Mouse (Mus musculus) monocyte, adult 5-6 weeks (primary cell): ENCODE results near the gene Gpr180. TPM values are rescaled to one million over a fixed set of nuclear protein-coding genes. Genes with fewer than 3 reads are reported as not detected.
"Not testable (repeated sequence)": the region's sequence is repeated elsewhere in the genome, so short reads cannot be mapped to it uniquely, and the experiment has no call there.

ENCODE experiments used
- ATAC-seq: fragments of 153-309, 156-312 bp; replicated peaks from 2 replicates; pipeline ENCODE4 v1.8.0; 2017; ENCODE audit warnings: mild to moderate bottlenecking; ENCODE audit not compliant: low TSS enrichment, insufficient number of reproducible peaks, severe bottlenecking, poor library complexity, low FRiP score
- total RNA-seq: library from RNA; stranded (forward); fragments of 200-1000, 200-491, 200-594 nt; gene quantifications from 3 replicates; pipeline ENCODE4 v1.2.3, GENCODE M21; 2017

Gpr180 gene
- total RNA-seq, result 9.7 to 15.5 TPM (median 11.2 TPM) in 3 replicates

- peak; percentile 86 for ATAC-seq
Measured at GRCm38 (mm10) chr14:118136744-118137452, at the start of gene Gpr180. Gene Gpr180 (plus strand): TSS chr14:118137158.

- peak; percentile 44 for ATAC-seq
Measured at GRCm38 (mm10) chr14:118088437-118089207, 48.3 kb upstream of the Gpr180 start.

GRCm38 (mm10) chr14:118089215-118089805 lies 47.6 kb upstream of the Gpr180 start:
- peak; percentile 60 for ATAC-seq

GRCm38 (mm10) chr14:118089806-118090392 lies 47.1 kb upstream of the Gpr180 start:
- ATAC-seq, result 0 out of 2 replicates have a peak, but pooled peaks have one; percentile 8

DNA sequence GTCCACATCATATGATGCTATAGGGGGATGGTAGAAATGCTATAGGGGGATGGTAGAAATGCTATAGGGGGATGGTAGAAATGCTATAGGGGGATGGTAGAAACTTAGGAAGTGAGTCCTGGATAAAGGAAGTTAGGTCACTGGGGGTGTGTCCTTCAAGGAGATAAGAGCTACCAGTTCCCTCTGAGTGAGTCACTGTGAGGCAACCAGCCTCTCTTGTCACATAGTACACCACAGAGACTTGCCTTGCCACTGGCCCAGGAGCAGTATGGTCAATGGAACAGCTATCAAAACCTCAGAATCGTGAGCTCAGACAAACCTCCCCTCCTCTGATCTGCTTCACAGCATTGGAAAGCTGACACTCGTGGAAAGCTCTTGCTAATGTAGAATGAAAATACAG lies 38.7 kb upstream of the Gpr180 start:
- peak; percentile 76 for ATAC-seq

DNA sequence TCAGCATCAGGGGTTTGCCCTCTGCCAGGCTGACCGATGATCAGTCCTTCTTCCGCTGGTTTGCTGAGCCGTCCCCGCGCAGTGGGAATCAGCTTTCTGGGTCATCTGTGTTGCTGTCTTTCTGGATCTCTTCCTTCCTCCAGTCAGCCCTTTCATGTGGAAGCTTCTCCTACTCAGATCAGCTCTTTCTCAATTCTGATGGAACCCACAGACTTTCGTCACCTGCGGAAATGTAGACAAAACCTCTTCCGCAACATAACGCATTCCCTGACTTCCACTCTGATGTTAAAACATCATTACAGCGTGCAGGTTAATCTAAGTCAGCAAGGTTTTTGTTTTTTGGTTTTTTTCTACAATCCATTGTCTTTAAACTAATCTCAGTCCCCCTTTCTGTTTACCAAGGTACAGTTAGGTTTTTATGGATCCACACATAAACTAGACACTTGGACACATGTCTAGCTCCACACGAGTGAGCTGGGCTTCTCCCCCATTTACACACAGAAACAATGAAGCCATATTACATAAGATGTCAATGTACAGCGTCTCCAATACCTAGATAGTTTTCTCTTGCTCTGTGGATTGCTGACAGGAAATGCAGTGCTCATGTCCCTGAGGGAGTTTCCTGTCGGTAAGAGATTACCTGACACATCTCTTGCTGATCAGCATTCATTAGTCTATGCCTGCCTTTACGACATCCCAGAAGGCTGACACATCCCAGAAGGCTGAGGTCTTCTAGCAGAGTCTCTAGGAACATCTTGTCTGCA lies 35.5 kb upstream of the Gpr180 start:
- no peak for ATAC-seq

DNA sequence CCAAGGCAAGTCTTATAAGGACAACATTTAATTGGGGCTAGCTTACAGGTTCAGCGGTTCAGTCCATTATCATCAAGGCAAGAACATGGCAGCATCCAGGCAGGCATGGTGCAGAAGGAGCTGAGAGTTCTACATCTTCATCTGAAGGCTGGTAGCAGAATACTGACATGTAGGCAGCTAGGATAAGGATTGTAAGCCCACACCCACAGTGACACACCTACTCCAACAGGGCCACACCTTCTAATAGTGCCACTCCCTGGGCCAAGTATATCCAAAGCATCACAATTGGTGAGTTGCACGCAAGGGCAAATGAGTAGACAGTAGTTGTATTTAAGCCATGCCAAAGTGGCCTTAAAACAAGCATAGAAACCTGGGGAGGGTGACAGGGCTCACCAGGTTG lies 29.5 kb upstream of the Gpr180 start:
- ATAC-seq, result not testable (repeated sequence)

GRCm38 (mm10) chr14:118113116-118113515 lies 23.8 kb upstream of the Gpr180 start:
- no peak for ATAC-seq

GRCm38 (mm10) chr14:118124129-118124528 lies 12.8 kb upstream of the Gpr180 start:
- peak; percentile 57; the same call in 1 of the 2 replicates for ATAC-seq

DNA sequence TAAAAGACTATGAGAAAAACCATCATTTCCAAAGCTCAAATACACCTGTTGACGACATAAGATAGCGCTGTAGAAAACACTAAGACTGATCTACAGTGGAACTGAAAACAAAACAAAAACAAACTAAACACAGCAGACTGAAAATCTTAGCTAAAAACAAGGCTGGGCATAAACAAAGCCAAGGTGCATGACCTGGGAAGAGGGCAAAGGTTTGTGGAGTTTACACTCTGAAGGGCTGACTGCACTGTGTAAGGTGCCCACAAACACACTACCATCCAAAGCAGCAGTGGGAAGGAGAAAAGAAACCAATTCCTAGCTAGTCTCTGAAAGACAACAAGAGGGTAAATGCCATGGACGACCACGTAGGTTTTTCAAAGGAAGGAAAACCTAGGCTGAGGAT lies 12.2 kb upstream of the Gpr180 start:
- no peak for ATAC-seq

- ATAC-seq, result no peak
Measured at GRCm38 (mm10) chr14:118126301-118126700, 10.7 kb upstream of the Gpr180 start.

DNA sequence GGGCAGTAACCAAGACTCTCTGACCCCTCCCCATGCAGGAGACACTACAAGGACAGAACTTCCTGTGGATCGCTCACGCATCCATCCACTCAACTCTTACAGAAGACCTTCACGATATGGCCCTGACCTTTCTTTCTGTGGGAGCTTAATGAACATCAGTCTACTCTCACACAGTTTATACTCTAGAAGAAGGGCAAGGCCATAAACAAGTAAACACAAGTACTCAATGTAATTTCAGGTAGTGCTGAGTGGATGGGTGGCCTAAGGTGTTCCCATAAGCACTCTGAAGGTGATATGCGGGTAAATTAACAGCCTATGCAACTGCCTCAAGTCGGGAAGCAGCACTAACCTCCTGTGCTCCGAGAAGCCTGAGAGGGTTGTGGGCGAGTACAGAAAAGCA lies 5.5 kb upstream of the Gpr180 start:
- ATAC-seq, result no peak

DNA sequence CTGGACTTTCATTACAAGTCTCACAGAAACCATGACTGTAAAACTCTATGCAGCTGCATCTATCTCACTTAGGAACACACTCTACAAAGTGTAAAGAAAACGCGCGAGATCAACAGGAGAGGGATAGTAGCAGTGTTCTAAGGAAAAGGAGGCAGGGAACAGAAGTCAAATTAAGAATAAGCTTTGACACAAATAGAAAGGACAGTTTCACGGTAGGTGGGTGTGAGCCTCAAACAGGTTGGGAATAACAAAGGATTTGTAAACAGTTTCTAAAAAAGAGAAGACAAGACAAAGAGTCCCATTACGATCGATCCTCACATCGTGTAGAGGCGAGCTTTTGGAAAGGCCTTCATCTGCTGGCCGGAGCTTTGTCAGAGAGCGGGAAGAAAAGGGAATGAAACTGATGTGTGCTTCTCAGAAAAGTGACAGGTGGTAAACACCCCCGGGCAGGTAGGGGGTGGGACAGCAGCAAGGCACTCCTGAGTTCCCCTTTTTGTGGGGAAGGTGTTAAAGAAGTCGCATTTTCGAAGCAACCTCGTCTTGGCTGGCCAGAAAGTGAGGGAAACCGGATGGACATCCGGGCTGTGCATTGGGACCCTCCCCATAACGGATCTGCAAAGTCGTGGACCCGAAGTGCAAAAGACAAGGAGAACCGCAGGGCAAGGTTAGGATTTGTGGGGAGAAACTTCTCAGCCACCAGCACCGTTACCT lies 4.9 kb upstream of the Gpr180 start:
- ATAC-seq, result 0 out of 2 replicates have a peak, but pooled peaks have one; percentile 0

DNA sequence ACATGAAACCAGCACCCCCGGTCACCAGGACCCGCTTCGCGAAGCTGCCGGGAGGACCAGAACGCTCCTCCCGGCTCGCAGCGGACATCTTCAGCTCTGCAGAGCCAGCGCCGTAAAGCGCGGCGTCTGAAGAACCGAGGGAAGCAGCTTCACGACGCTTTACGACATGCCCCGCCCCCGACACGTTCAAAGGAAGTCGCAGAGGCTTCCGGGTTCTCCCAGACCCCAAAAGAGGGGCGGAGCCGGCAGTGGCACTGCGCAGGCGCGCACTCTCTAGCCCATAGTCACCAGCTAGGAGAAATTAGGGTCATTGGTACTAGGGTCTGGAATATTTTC lies 4.3 kb upstream of the Gpr180 start, which contains the start of gene Tgds:
Gene Tgds, minus strand, starts transcription at position 114 of the 336 bp plus-strand sequence.
- peak; percentile 79 for ATAC-seq

GRCm38 (mm10) chr14:118137487-118137886 lies 529 bp downstream of the Gpr180 start:
- ATAC-seq, result no peak

DNA sequence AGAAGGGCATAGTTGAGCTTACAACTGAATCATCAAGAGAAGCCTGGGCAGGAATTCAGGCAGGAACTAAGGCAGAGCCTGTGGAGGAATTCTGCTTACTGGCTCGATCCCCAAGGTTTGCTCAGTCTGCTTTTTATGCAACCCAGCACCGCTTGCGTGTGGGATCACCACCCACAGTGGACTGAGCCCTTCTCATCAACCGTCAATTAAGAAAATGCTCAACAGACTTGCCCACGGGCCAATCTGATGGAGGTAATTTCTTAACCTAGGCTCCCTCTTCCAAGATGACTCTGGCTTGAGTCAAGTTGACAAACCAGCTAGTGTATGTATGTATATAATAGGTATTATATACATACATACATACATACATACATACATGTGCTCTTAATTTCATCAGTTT lies 5.3 kb downstream of the Gpr180 start:
- no peak for ATAC-seq

DNA sequence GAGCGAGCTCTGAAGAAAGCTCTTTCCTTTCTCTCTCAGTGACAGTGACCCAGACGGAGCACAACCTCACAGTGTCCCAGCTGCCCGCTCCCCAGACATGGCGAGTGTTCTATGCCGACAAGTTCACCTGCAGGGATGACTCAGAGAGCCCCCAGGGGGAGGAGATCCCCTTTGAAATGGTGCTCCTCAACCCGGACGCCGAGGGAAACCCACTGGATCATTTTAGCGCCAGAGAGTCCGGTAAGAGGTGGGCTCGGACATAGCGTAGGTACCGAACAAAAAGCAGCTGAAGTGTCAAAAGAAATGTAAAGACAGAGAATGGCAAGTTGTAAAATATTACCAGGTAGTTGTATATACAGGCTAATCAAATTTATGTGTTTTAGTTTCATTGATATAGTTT lies 11.1 kb downstream of the Gpr180 start:
- ATAC-seq, result no peak

DNA sequence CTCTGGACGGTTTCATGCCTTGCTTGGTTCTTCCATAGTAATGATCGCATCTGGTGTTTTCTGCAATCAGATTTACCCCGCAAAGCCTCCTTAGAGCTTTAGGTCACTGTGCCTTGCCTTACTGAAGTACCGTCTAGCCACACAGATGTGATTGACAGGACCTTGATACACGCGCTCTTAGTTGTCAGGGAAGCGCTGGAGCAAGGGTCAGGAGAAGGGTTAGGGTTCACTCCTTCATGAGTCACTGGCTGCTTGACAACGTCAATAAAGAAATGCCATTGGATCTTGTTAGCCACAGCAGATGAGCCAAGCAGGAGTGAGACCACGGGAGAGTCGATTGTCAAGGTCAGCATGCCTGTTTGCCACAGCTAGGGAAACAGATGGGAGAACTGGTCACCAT lies 11.6 kb downstream of the Gpr180 start:
- no peak for ATAC-seq
